Mouse (Mus musculus) frontal cortex, postnatal 25 days (tissue): ENCODE data around the gene Prpf6.

Experiments
- DNase-seq, 2 experiments: peaks; one replicate each; pipeline ENCODE4 v3.0.0; 2022; ENCODE audit warnings: low spot score in 2 of 2

The Prpf6 gene

GRCm38 (mm10) chr2:181580131-181580772, 11.4 kb upstream of the Prpf6 start:
- peak in 1 of 2 experiments; percentile 2 for DNase-seq

GRCm38 (mm10) chr2:181581016-181581401, 10.7 kb upstream of the Prpf6 start:
- peak; percentile 52 to 63 for DNase-seq

GRCm38 (mm10) chr2:181581402-181582120, 10.1 kb upstream of the Prpf6 start:
- peak; percentile 74 to 79 for DNase-seq

DNA sequence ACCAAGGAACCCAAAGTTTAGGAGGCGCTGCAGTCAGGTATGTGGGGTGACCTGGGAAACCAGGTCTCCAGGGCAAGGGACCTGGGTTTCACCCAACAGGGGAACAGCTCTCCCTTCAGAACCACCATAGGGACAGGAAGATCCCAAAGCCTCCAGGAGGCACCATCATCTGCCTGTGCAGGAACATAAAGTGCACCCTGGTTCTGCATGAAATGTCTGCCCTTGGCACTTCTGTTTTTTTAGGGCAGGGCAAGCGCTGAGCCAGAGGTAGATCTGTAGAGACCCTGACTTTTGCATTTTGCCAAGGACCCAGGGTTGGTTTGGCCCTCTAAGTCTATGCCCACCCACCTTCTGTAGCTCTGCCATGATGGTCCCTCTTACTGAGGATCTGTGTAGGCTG, 9.3 kb upstream of the Prpf6 start:
- peak in 1 of 2 experiments; percentile 4 for DNase-seq

DNA sequence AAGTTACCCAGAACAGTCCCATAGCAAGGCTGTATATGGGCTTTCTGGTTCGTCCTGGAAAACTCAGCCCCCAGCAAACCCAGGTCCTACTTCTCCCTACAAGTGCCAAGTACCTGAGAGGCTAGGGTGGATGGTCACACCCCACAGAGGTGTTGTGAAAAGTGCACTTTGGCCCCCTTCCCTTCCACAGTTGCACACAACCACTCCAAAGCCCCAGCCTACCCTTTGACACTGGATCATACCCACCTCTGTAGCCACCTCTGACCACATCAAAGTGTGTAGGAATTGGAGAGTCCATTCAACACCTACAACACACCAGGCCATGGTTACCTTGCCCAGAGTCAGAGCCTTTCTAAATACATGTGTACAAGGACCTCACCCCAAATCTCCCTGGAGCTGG, 8.7 kb upstream of the Prpf6 start:
- DNase-seq, result no peak

GRCm38 (mm10) chr2:181583460-181584257, 8.0 kb upstream of the Prpf6 start:
- no peak for DNase-seq

GRCm38 (mm10) chr2:181584411-181584942, 7.2 kb upstream of the Prpf6 start, which contains the start of gene Uckl1:
Gene Uckl1 (minus strand): TSS chr2:181584892.
- peak in 1 of 2 experiments; percentile 2 for DNase-seq

DNA sequence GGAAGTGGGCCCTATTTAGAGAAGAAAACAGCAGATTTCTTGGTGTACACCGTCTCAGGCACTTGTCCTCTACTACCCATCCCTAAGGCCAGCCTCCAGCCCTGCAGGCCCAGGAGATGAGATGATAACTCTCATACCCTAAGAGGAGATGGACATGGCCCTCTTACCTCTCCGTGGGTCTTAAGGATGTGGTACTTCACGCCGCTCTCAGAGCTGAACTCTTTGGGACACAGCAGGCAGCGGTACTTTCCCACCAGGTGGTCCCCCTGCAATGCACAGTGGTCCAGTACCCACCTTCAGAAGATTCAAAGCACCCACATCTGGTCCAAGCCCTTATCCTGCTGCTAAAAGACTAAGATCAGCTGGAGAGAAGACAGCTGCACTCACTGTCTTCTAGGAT, 6.2 kb upstream of the Prpf6 start:
- no peak for DNase-seq

DNA sequence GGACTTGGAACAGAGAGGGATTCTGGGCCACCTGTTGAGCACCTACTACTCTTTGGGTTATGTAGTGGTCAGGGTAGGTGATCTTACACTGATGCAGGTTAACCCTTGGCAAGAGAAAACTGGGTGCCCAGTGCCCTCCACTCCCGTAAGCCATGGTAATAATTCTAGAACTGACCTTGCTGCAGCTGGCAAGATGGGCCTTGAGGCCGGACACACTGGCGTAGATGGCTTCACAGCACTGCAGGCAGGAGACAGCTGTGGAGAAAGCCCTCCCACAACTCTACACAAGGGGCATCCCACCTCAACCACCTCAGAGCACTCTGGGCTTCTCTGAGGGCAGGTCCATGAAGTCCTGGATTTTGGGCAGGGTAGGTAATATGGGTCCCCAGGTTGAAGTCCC, 5.5 kb upstream of the Prpf6 start:
- DNase-seq, result peak in 1 of 2 experiments; percentile 2

DNA sequence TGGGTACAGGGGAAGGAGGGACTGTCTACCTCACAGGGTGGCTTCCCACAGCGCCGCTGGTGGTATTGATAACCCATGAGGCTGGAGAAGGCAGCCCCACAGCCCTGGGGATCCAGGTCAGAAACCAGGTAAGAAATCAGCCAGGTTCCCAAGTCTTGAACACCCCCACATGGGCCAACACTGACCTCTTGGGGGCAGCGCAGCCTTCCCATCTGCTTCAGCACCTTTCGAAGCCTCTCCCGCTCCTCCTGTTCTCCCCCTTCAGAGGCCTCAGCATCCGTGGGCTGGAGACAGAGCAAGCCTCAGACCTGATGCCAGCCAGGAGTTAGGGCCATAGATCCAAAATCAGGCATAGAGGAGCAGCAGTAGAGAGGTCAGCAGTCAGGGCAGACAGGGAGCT, 3.9 kb upstream of the Prpf6 start:
- no peak for DNase-seq

DNA sequence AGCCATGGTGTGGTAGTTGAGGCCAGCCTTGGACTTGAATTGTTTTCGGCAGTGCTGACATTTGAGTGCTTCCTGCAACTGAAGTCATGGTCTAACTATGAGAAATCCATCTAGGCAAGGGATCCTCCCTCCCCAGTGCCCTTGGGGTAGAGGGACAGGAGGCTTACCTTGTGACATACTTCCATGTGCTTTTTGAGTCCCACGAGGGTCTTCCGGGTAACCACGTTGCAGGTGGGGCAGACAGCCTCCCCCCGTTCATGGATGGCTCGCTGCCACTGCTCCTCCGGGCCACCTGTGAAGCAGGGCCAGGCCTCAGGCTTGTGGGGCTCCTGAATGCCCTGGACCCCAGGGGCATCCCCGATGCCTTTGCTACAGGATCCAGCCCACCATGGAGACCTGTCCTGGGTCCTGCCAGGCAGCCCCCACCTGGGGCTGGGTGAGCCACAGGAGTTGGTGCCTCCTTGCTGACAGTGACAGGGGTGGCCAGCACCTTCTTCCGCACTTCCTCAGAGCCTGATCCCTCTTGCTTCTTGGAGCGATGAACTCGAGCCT, 3.4 kb upstream of the Prpf6 start:
- no peak for DNase-seq

DNA sequence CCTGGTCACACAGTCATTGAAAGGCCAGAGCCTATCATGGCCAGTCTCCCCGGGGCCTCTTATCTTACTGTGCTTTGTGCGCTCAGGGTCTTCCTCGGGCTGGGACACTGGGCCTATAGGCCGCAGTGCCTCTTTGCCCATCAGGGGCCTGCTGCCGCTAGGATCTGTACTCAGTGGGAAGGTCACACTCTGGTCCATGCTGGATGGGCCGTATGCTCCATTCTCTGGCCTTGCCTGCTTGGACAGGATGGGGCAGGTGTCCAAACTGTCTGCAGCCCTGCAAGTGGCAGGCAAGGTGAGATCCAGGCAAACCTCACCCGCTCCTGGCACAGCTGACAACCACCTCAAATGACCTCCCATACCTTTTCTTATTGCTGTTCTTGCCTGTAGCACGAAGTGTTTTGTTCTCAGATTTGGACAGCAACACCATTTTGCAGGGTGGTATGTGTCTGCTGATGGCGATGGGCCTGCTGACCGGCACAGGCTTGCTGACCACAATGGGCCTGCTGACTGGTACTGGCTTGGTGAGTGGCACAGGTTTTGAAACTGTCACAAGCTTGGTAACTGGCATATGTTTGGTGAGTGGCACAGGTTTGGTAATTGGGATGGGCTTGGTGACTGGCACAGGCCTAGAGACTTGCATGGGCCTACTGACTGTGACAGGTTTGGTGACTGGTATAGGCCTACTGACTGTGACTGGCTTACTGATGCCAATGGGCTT, 2.5 kb upstream of the Prpf6 start:
- DNase-seq, result no peak

- no peak for DNase-seq
Measured at GRCm38 (mm10) chr2:181589732-181590105, 1.9 kb upstream of the Prpf6 start.

DNA sequence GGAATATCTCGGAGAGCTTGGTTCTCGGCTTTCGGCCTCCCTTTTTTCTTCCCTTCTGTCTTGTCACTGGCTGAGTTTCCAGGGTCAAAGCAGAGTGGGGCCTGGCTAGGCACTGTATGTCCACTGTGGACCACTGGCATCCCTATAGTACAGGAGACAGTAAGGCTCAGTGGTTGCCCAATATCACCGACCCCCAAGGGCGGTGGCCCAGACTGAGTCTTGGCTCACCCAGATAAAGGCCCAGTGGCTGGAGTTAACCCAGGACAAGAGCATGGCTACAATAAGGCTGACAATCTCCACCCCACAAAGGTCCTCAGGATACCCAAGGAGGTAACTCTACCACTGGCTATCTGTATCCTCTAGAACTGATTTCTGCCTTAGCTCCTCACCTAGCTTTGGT, 1.2 kb upstream of the Prpf6 start:
- DNase-seq, result no peak

GRCm38 (mm10) chr2:181592231-181593041, 768 bp downstream of the Prpf6 start, which contains the start of gene Zfp512b:
Gene Zfp512b (minus strand): TSS chr2:181592803.
- peak in 1 of 2 experiments; percentile 48 for DNase-seq

DNA sequence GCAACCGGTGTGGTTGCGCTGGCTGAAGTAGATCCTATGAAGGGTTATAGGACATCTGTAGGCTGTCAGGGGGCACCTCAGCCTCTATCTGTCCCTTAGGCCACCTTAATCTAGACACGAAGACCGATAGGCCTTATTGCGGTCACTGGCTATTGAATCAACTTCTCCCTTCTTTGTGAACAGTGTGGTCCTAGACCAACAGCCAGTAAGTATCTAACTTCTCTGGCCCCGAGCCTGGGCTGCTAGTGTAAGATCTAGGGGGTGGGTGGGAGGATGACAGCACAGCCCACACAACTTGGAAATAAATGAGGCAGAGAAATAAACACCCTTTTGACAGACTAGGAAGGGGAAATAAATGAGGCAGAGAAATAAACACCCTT, 1.4 kb downstream of the Prpf6 start:
- no peak for DNase-seq

- DNase-seq, result no peak
Measured at GRCm38 (mm10) chr2:181593937-181594336, 2.3 kb downstream of the Prpf6 start.

DNA sequence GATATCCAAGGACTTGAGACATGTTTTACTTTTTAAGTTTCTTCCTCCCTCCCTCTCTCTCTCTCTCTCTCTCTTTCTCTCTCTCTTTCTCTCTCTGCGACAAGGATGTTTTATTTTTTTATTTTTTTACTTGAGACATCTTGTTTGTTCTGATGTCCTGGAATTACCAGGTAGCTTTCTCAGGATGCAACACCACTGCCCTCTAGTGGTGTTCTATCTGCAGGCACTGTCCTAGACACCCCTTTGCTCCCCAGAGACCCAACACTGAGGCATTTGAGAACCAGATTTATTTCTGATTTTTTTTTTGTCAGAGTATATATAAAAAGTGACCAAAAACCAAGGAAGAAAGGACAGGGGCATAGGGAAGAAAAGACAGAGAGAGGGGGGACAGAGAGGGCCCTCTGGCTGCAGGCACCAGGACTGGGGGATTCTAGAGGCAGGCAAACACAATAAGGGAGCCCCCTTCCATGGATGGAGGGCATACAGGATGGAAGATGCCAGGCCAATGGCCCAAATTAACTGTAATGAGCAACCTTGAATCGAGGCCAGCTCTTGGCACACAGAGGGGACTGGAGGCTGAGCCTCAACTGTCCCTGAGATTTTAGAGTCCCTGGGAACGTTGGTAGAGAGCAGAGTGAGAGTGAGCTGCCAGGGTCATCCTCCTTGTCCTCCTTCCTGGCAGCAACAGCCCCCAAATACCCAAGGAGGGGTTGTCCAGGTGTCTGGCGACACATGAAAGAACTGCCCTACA, 3.5 kb downstream of the Prpf6 start:
- no peak for DNase-seq

- DNase-seq, result no peak
Measured at GRCm38 (mm10) chr2:181596221-181596960, 4.7 kb downstream of the Prpf6 start.
